Mouse (Mus musculus) lung, postnatal 4 days (tissue): ENCODE measurements at regions not wholly inside any gene's neighbourhood (a gene's known extent, or its start where the extent isn't known, plus 50 kb on each side); places are given as distances from the start of the nearest gene placed in this dataset.

Experiments
- DNase-seq, 2 experiments: peaks; one replicate each; pipeline ENCODE4 v3.0.0; 2021

DNA sequence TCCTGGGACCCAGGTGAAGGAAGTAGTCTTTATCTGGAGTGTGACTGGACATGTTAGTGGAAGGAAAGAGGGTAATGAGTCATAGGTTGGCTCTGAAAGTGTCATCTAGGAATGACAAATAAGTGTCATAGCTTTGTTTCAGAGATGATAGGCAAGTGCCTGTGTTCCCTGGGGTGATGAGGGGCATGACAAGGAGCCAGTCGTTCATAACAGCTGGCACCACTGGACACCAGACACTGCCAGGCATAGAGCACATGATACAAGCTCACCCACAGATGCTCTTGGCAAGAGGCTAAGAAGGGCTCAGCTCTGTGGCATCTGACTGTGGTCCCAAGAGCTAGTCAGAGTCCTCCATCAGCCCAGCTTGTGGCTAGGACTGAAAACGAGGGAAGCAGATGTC, 171.0 kb downstream of the Rab11fip4 start:
- peak in 1 of 2 experiments; percentile 10 for DNase-seq

- DNase-seq: no peak
These were observed 169.5 kb downstream of the Rab11fip4 start for GRCm38 (mm10) chr11:79760533-79760932.

- DNase-seq: no peak
These were observed 167.3 kb downstream of the Rab11fip4 start for GRCm38 (mm10) chr11:79758281-79758680.

DNA sequence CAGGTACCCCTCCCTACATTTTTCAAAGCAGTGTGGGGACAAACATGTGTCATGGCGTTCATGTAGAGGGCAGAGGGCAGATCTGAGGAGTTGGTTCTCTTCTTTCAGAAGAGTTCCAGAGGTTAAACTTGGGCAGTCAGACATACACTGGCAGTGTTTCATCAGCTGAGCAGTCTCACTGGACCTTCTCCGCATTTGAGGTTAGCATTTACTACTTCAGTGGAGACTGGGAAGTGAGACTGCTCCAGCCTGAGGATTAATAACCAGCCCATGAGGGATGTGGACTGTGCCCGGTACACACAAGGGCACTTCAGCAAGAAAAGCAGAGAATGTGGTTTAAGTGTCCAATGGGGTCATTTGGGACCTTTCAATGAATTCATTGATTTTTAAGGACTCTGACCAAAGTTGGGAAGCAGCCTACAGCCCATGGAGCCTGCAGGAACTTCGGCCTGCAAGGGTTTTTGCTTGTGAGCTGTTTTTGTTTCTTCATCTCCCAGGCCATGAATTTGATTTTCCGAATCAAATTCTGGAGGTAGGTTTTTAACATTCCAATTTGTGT, 166.6 kb downstream of the Rab11fip4 start:
- DNase-seq: no peak

GRCm38 (mm10) chr11:79756305-79756846, 165.4 kb downstream of the Rab11fip4 start:
- no peak for DNase-seq

- DNase-seq: no peak
These were observed 162.5 kb downstream of the Rab11fip4 start for GRCm38 (mm10) chr11:79753491-79753890.

DNA sequence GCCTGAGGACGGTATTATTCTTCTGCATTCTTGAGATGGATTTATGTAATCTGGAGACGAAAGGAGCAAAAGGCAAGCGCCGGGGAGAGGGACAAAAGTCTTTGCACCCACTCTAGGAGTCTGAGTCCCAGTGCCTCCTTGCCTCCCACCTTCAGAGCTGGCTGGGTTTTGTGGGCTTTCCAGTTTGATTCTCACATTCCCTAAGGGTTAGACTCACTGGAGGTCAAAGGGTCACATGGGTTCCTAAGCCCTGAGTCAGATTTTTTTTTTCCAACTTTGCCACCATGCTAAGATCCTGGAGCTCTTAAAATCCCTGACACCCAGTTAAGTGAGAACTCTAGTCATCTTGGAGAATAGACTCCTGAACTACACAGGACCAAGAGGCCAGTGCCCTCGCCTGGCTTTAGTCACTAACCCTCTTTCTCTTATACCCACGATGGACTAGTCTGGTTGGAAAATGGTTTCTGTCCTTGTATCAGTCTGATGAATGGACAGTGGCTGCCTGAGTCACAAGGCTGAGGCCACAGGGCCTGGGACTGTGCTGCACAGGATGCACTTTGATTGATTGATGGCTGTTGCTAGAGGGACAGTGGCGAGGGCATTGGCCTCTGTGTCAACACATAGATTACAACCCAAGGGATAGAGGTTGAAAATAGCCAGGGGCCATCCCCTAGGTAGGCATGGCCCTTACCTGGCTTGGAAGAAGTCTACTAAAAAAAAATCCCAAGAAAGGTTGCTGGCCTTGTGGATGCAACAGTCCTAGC, 161.9 kb downstream of the Rab11fip4 start:
- DNase-seq: no peak

- DNase-seq: peak; percentile 50 to 77
These were observed 161.0 kb downstream of the Rab11fip4 start for GRCm38 (mm10) chr11:79751751-79752716.

DNA sequence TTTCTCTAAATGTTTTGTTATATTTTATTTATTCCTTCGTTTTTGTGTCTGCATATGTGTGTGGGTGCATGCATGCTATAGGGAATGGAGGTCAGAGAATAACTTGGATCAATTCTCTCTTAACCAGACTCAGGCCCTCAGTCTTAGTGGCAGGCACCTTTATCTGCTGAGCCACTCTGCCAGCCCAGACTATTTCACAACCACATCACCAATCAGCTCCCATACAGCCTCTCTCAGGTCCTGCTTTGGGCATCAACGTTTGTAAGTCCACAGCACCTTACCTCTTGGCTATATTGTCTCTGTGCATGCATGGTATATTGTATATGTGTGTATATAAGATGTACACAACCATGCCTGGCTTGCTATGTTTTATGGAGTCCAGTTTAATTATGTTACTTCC, 159.9 kb downstream of the Rab11fip4 start:
- no peak for DNase-seq

DNA sequence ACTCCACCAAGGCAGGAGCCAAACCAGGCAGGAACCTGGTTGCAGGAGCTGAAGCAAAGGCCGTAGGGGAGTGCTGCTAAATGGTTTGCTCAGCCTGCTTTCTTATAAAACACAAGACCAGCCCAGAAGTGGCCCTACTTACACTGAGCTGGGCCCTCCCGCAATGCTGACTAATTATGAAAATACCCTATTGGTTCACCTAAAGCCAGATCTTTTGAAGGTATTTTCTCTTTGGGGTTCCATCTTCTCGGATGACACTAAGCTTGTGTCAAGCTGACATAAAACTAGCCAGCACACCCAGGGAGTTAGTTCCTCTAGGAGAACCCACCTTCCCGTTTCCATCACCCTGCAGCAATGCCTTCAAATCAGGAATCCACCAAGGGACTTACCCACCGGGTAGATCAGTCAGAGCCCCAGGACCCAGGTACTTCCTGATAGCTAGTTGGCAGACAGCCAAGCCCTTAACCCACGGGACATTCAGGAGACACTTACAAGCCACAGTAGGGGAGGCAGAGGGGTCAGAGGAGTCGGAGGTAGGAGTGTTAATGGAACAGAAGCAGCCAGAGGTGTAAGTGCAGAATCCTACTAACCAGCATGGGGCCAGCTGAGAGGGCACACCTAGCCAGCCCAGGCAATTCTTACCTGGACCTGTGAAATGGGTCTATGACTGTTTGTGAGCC, 158.9 kb downstream of the Rab11fip4 start:
- DNase-seq: peak; percentile 28 to 35

DNA sequence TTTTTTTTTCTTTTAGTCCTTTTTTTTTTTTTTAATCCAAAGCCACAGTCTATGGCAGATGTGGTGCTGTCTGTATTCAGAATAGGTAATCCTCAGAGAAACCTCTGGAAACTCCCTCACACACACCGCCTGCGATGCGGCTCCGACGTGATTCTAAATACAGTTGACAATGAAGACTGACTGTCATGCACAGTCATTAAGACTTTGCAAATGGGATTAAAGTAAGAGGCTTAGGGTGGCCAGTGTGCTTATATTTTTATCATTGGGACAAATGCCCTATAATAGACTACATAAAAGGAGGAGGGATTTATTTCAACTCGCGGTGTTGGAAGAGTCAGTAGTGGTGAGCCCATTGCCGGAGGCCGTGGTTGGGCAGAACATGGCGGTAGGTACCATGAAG, 158.1 kb downstream of the Rab11fip4 start:
- DNase-seq: peak in 1 of 2 experiments; percentile 9

DNA sequence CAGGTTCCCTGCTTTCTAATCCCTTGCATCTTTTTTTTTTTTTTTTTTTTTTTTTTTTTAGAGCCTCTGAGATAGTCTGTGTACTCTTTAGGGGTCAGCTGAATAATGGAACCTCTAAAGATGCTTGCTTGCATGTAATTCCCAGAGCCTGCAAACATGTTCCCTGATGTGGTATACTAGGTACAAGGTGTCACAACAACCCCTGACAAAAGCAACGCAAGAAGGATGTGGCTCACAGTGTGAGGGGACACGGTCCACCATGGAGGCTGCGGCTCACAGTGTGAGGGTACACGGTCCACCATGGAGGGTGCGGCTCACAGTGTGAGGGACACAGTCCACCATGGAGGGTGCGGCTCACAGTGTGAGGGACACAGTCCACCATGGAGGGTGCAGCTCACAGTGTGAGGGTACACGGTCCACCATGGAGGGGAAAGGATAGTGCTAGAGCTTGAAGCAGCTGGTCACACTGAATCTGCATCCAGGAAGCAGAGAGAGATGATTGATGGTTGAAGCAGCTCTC, 157.7 kb downstream of the Rab11fip4 start:
- DNase-seq: peak in 1 of 2 experiments; percentile 16

GRCm38 (mm10) chr11:79747801-79748200, 156.8 kb downstream of the Rab11fip4 start:
- DNase-seq: peak in 1 of 2 experiments; percentile 22
